25 mouse cellular contexts compared by ENCODE assay signal in genomic region chr14:10568937-10569552, GRCm38 (mm10).
A peak's percentile ranks its signal among the peaks of the same experiment; 100 is the strongest.
DNase-seq lines count a peak whose midpoint lies in the region; ATAC-seq and TF ChIP-seq lines count a peak whose summit lies in the region.
"Had no signal": no experiment of that assay in that cellular context is flagged by ENCODE, and none has a peak within 500 bp of the region (broad histone marks: within the 10 kb centered on the region; RNA-seq: fewer than 3 reads in every experiment).

No protein-coding gene starts in this region.

- H3K9me3 ChIP-seq in midbrain, embryonic 11.5 days (ENCODE audit: control insufficient read depth, low read length) = no peaks in the 10 kb centered on the region
- H3K9me3 ChIP-seq in midbrain, embryonic 14.5 days (ENCODE audit: control insufficient read depth, low read length) = no peaks in the 10 kb centered on the region
- H3K9me3 ChIP-seq in intestine, embryonic 16.5 days (ENCODE audit: control insufficient read depth, low read length) = no peaks in the 10 kb centered on the region
- no peaks in the 10 kb centered on the region for H3K9me3 ChIP-seq in heart, embryonic 10.5 days
- H3K9me3 ChIP-seq: embryonic facial prominence, embryonic 10.5 days; embryonic facial prominence, embryonic 12.5 days; forebrain, embryonic 13.5 days; forebrain, embryonic 15.5 days; G1E had no signal

- H3K9ac ChIP-seq in midbrain, embryonic 11.5 days (ENCODE audit: low read length) = no peak overlapping the region
- no peak overlapping the region for H3K9ac ChIP-seq in midbrain, embryonic 14.5 days (replicated peaks; ENCODE audit: low read length)
- H3K9ac ChIP-seq in intestine, embryonic 16.5 days (ENCODE audit: low read depth, low read length) = no peak overlapping the region
- H3K9ac ChIP-seq: embryonic facial prominence, embryonic 12.5 days; forebrain, embryonic 13.5 days; forebrain, embryonic 15.5 days; forebrain, postnatal 0 days had no signal

- H3K27me3 ChIP-seq in midbrain, embryonic 11.5 days (ENCODE audit: control insufficient read depth, insufficient read depth, low read length) = no peaks in the 10 kb centered on the region
- H3K27me3 ChIP-seq in midbrain, embryonic 14.5 days (ENCODE audit: control insufficient read depth, insufficient read depth, low read length) = no peaks in the 10 kb centered on the region
- H3K27me3 ChIP-seq in intestine, embryonic 16.5 days (replicated peaks; ENCODE audit: control insufficient read depth, insufficient read depth, low read length) = no peaks in the 10 kb centered on the region
- H3K27me3 ChIP-seq in small intestine, adult 2 months (ENCODE audit: control insufficient read depth, insufficient read depth, low read length) = no peaks in the 10 kb centered on the region
- no peaks in the 10 kb centered on the region for H3K27me3 ChIP-seq in heart, embryonic 10.5 days (ENCODE audit: insufficient read depth, poor library complexity, severe bottlenecking)
- H3K27me3 ChIP-seq: CH12.LX; embryonic facial prominence, embryonic 12.5 days; forebrain, embryonic 13.5 days; forebrain, embryonic 15.5 days; Patski had no signal

- DNase-seq in midbrain, embryonic 11.5 days (ENCODE audit: low spot score, missing footprints) = peak; percentile 45
- DNase-seq in midbrain, embryonic 14.5 days = no peak
- no peak for DNase-seq in heart, embryonic 10.5 days (ENCODE audit: low spot score)
- no peak for DNase-seq in spleen, postnatal 36 days (ENCODE audit: low spot score in 2 of 2)
- DNase-seq: adrenal gland, adult 8-10 months; adrenal gland, postnatal 14 days; adrenal gland, postnatal 36 days; B cell, adult 2 months; cerebellum, adult 11-12 months; cerebellum, adult 2 months; cerebellum, adult 9-11 months; cerebellum, postnatal 14 days; cerebellum, postnatal 36 days; forebrain, postnatal 0 days had no signal

- no peak for ATAC-seq in midbrain, embryonic 11.5 days (ENCODE audit: low FRiP score)
- ATAC-seq in midbrain, embryonic 14.5 days (ENCODE audit: low FRiP score, low TSS enrichment) = no peak
- peak; percentile 90 for ATAC-seq in intestine, embryonic 16.5 days
- ATAC-seq: activated CD4-positive, CD25-positive, alpha-beta regulatory T cell, adult 4 months; CD4-positive, CD25-positive, alpha-beta regulatory T cell, adult 4 months; forebrain, embryonic 13.5 days; forebrain, embryonic 15.5 days; forebrain, postnatal 0 days; Patski had no signal

- H3K4me2 ChIP-seq in midbrain, embryonic 11.5 days = no peak overlapping the region
- H3K4me2 ChIP-seq in midbrain, embryonic 14.5 days (ENCODE audit: low read length) = no peak overlapping the region
- H3K4me2 ChIP-seq in intestine, embryonic 16.5 days (ENCODE audit: low read depth, low read length) = no peak overlapping the region
- H3K4me2 ChIP-seq: embryonic facial prominence, embryonic 12.5 days; forebrain, embryonic 13.5 days; forebrain, embryonic 15.5 days had no signal

- H3K36me3 ChIP-seq in midbrain, embryonic 11.5 days (ENCODE audit: control insufficient read depth, insufficient read depth, low read length) = no peaks in the 10 kb centered on the region
- no peaks in the 10 kb centered on the region for H3K36me3 ChIP-seq in midbrain, embryonic 14.5 days (ENCODE audit: control insufficient read depth, insufficient read depth, low read length)
- H3K36me3 ChIP-seq in intestine, embryonic 16.5 days (ENCODE audit: control insufficient read depth, insufficient read depth, low read length) = no peaks in the 10 kb centered on the region
- no peaks in the 10 kb centered on the region for H3K36me3 ChIP-seq in small intestine, adult 2 months (ENCODE audit: control insufficient read depth, insufficient read depth, low read length)
- H3K36me3 ChIP-seq in heart, embryonic 10.5 days = no peaks in the 10 kb centered on the region
- H3K36me3 ChIP-seq: embryonic facial prominence, embryonic 10.5 days; embryonic facial prominence, embryonic 12.5 days; forebrain, embryonic 15.5 days; G1E had no signal

- 90% methylated on average over 3 of the region's 3 CpGs for WGBS in midbrain, embryonic 11.5 days
- WGBS in midbrain, embryonic 14.5 days = 90% methylated on average over 3 of the region's 3 CpGs
- 58% methylated on average over 3 of the region's 3 CpGs for WGBS in intestine, embryonic 16.5 days
- WGBS in small intestine, adult 2 months = 31% methylated on average over 3 of the region's 3 CpGs
- WGBS in heart, embryonic 10.5 days = 78% methylated on average over 3 of the region's 3 CpGs

- H3K4me1 ChIP-seq in midbrain, embryonic 11.5 days (ENCODE audit: control insufficient read depth, insufficient read depth, low read length) = no peaks in the 10 kb centered on the region
- no peaks in the 10 kb centered on the region for H3K4me1 ChIP-seq in midbrain, embryonic 14.5 days (ENCODE audit: control insufficient read depth, insufficient read depth, low read length)
- H3K4me1 ChIP-seq in intestine, embryonic 16.5 days (ENCODE audit: control insufficient read depth, insufficient read depth, low read length) = no peaks in the 10 kb centered on the region
- H3K4me1 ChIP-seq in small intestine, adult 2 months (ENCODE audit: control insufficient read depth, insufficient read depth, insufficient read length, low read length) = peaks cover 5% of the 10 kb centered on the region; the same call in 1 of the 2 replicates
- no peaks in the 10 kb centered on the region for H3K4me1 ChIP-seq in heart, embryonic 10.5 days
- H3K4me1 ChIP-seq: embryonic facial prominence, embryonic 10.5 days; embryonic facial prominence, embryonic 12.5 days; forebrain, embryonic 13.5 days; forebrain, embryonic 15.5 days had no signal

- no peak overlapping the region for H3K27ac ChIP-seq in midbrain, embryonic 11.5 days (ENCODE audit: low read depth, low read length)
- no peak overlapping the region for H3K27ac ChIP-seq in midbrain, embryonic 14.5 days (replicated peaks; ENCODE audit: low read depth, low read length)
- peak overlapping the region; percentile 64 for H3K27ac ChIP-seq in intestine, embryonic 16.5 days (ENCODE audit: low read length)
- peak overlapping the region; percentile 83 for H3K27ac ChIP-seq in small intestine, adult 2 months (ENCODE audit: insufficient read depth, low read depth, low read length)
- no peak overlapping the region for H3K27ac ChIP-seq in heart, embryonic 10.5 days
- H3K27ac ChIP-seq: embryonic facial prominence, embryonic 10.5 days; embryonic facial prominence, embryonic 12.5 days; forebrain, embryonic 13.5 days; forebrain, embryonic 15.5 days had no signal

- no peak overlapping the region for H3K4me3 ChIP-seq in midbrain, embryonic 11.5 days (ENCODE audit: low read depth, low read length)
- H3K4me3 ChIP-seq in midbrain, embryonic 14.5 days (replicated peaks; ENCODE audit: low read depth, low read length) = no peak overlapping the region
- no peak overlapping the region for H3K4me3 ChIP-seq in intestine, embryonic 16.5 days (ENCODE audit: low read length)
- no peak overlapping the region for H3K4me3 ChIP-seq in small intestine, adult 2 months (ENCODE audit: low read depth, low read length)
- H3K4me3 ChIP-seq in heart, embryonic 10.5 days = no peak overlapping the region
- H3K4me3 ChIP-seq: embryonic facial prominence, embryonic 10.5 days; embryonic facial prominence, embryonic 12.5 days; forebrain, embryonic 13.5 days; forebrain, embryonic 15.5 days had no signal

- TF ChIP-seq CTCF in small intestine, adult 2 months (IDR thresholded peaks at IDR 0.05; ENCODE audit: extremely low read depth, insufficient read length, insufficient replicate concordance, low read depth, low read length) = no peak

- TF ChIP-seq POLR2A in small intestine, adult 2 months (IDR thresholded peaks at IDR 0.05; ENCODE audit: low read depth, low read length) = no peak

Comparison
In these comparisons a context has a peak if more than half of its experiments do, and no peak if none do; other contexts are left out.
1. H3K27ac ChIP-seq: peak in intestine, embryonic 16.5 days (single experiment) and small intestine, adult 2 months (single experiment); none in midbrain, embryonic 11.5 days (single experiment), midbrain, embryonic 14.5 days (single experiment) and heart, embryonic 10.5 days (single experiment).